Mouse (Mus musculus) cortical plate, adult 2 months (tissue): ENCODE measurements at regions not wholly inside any gene's neighbourhood (a gene's known extent, or its start where the extent isn't known, plus 50 kb on each side); places are given as distances from the start of the nearest gene placed in this dataset.

ENCODE experiments used
- CTCF ChIP-seq: fragments of 200-500 bp; IDR thresholded peaks from 2 replicates; pipeline ENCODE4 v1.5.1; 2011; ENCODE audit warnings: mild to moderate bottlenecking, control low read depth, low read length; ENCODE audit not compliant: insufficient read depth; ENCODE audit errors: extremely low read depth
- POLR2A ChIP-seq: fragments of 200-500 bp; IDR thresholded peaks from 2 replicates; pipeline ENCODE4 v1.6.1; 2011; ENCODE audit warnings: mild to moderate bottlenecking, low read length, control low read depth; ENCODE audit not compliant: insufficient read depth; ENCODE audit errors: extremely low read depth

DNA sequence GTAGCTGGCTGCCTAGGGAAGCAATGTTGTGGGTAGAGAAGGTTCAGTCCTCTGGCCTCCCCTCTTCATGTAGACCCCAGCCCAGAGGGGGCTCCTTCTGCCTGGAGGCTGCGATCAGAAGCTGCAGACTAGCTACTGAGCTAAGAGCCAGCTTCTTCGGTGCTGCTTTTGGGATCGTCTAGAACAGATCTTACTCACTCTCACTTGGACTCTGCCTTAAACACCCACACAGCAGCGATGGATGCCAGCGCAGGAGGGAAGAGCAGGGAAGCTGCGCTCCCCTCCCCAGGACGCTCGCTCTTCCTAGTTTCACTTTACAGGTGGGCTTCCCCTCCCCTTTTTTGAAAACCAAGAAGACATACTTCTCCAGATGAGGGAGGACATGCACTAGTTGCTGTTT lies 66.0 kb upstream of the Arhgap21 start:
- TF ChIP-seq POLR2A (peak; percentile 75), CTCF (no peak)
